Mouse (Mus musculus): ENCODE measurements at regions not wholly inside any gene's neighbourhood (a gene's known extent, or its start where the extent isn't known, plus 50 kb on each side); places are given as distances from the start of the nearest gene placed in this dataset.

GRCm38 (mm10) chr3:39062415-39062814, 175.7 kb downstream of the Fat4 start:
- Histone ChIP-seq H3K9me3 (replicated peaks) (no peaks in the 10 kb centered on the region), H3K36me3 (no peaks in the 10 kb centered on the region), H3K4me2 (no peak overlapping the region), H3K27me3 (no peaks in the 10 kb centered on the region), H3K4me3 (replicated peaks) (no peak overlapping the region), H3K9ac (no peak overlapping the region), H3K27ac (no peak overlapping the region), H3K4me1 (replicated peaks) (no peaks in the 10 kb centered on the region)
- WGBS (ENCODE audit: insufficient replicate concordance), result 62% methylated on average over 3 of the region's 3 CpGs
- DNase-seq, result no peak
- no peak for ATAC-seq (ENCODE audit: low read depth)

GRCm38 (mm10) chr3:39065457-39065856, 178.7 kb downstream of the Fat4 start:
- whole genome bisulfite sequencing (ENCODE audit: insufficient replicate concordance), result 61% methylated on average over 6 of the region's 6 CpGs
- H3K36me3 ChIP-seq, result no peaks in the 10 kb centered on the region
- no peak for DNase-seq
- ATAC-seq (ENCODE audit: low read depth), result no peak
- no peak overlapping the region for H3K9ac ChIP-seq
- H3K27ac ChIP-seq, result no peak overlapping the region
- H3K27me3 ChIP-seq, result no peaks in the 10 kb centered on the region
- no peaks in the 10 kb centered on the region for H3K9me3 ChIP-seq (replicated peaks)
- no peak overlapping the region for H3K4me3 ChIP-seq (replicated peaks)
- no peaks in the 10 kb centered on the region for H3K4me1 ChIP-seq (replicated peaks)
- no peak overlapping the region for H3K4me2 ChIP-seq

- ATAC-seq (ENCODE audit: low read depth), result no peak
- no peak overlapping the region for H3K27ac ChIP-seq
Measured at GRCm38 (mm10) chr3:39069011-39069410, 182.3 kb downstream of the Fat4 start.

GRCm38 (mm10) chr3:39082678-39083270, 196.0 kb downstream of the Fat4 start:
- Histone ChIP-seq H3K9ac (no peak overlapping the region), H3K4me2 (no peak overlapping the region), H3K9me3 (replicated peaks) (no peaks in the 10 kb centered on the region), H3K27ac (no peak overlapping the region), H3K4me1 (replicated peaks) (no peaks in the 10 kb centered on the region), H3K36me3 (no peaks in the 10 kb centered on the region), H3K27me3 (no peaks in the 10 kb centered on the region), H3K4me3 (replicated peaks) (no peak overlapping the region)
- ATAC-seq (ENCODE audit: low read depth) (no peak), DNase-seq (no peak)
- 56% methylated on average over 4 of the region's 4 CpGs for WGBS (ENCODE audit: insufficient replicate concordance)

More at GRCm38 (mm10) chr3:39069011-39069410, 182.3 kb downstream of the Fat4 start:
- no peaks in the 10 kb centered on the region for H3K27me3 ChIP-seq
- no peak for DNase-seq
- no peak overlapping the region for H3K9ac ChIP-seq
- H3K4me3 ChIP-seq (replicated peaks), result no peak overlapping the region
- no peaks in the 10 kb centered on the region for H3K36me3 ChIP-seq
- H3K4me1 ChIP-seq (replicated peaks), result no peaks in the 10 kb centered on the region
- H3K9me3 ChIP-seq (replicated peaks), result no peaks in the 10 kb centered on the region
- H3K4me2 ChIP-seq, result no peak overlapping the region

- H3K4me2 ChIP-seq, result no peak overlapping the region
- H3K36me3 ChIP-seq, result no peaks in the 10 kb centered on the region
- no peaks in the 10 kb centered on the region for H3K27me3 ChIP-seq
- H3K4me3 ChIP-seq (replicated peaks), result no peak overlapping the region
- H3K27ac ChIP-seq, result no peak overlapping the region
- H3K4me1 ChIP-seq (replicated peaks), result no peaks in the 10 kb centered on the region
- no peak overlapping the region for H3K9ac ChIP-seq
- ATAC-seq (ENCODE audit: low read depth), result no peak
- H3K9me3 ChIP-seq (replicated peaks), result no peaks in the 10 kb centered on the region
- DNase-seq, result no peak
- WGBS (ENCODE audit: insufficient replicate concordance), result 65% methylated on average over 4 of the region's 4 CpGs
Measured at GRCm38 (mm10) chr3:39088948-39089347, 202.2 kb downstream of the Fat4 start.

- Histone ChIP-seq H3K4me1 (replicated peaks) (no peaks in the 10 kb centered on the region), H3K27ac (no peak overlapping the region), H3K4me3 (replicated peaks) (no peak overlapping the region), H3K27me3 (no peaks in the 10 kb centered on the region), H3K9ac (no peak overlapping the region), H3K36me3 (no peaks in the 10 kb centered on the region), H3K4me2 (no peak overlapping the region), H3K9me3 (replicated peaks) (no peaks in the 10 kb centered on the region)
- no peak for ATAC-seq (ENCODE audit: low read depth)
- no peak for DNase-seq
- WGBS (ENCODE audit: insufficient replicate concordance), result 47% methylated on average over 3 of the region's 3 CpGs
Measured at GRCm38 (mm10) chr3:39102324-39102723, 215.6 kb downstream of the Fat4 start.

- H3K4me3 ChIP-seq (replicated peaks), result no peak overlapping the region
- H3K36me3 ChIP-seq, result no peaks in the 10 kb centered on the region
- no peak overlapping the region for H3K9ac ChIP-seq
- ATAC-seq (ENCODE audit: low read depth) (no peak), DNase-seq (no peak)
- H3K9me3 ChIP-seq (replicated peaks), result no peaks in the 10 kb centered on the region
- no peak overlapping the region for H3K4me2 ChIP-seq
- no peaks in the 10 kb centered on the region for H3K4me1 ChIP-seq (replicated peaks)
- H3K27me3 ChIP-seq, result no peaks in the 10 kb centered on the region
- WGBS (ENCODE audit: insufficient replicate concordance), result 73% methylated on average over 5 of the region's 5 CpGs
- no peak overlapping the region for H3K27ac ChIP-seq
Measured at GRCm38 (mm10) chr3:39109756-39110392, 223.1 kb downstream of the Fat4 start.

- Histone ChIP-seq H3K4me3 (replicated peaks) (no peak overlapping the region), H3K9me3 (replicated peaks) (no peaks in the 10 kb centered on the region), H3K27me3 (no peaks in the 10 kb centered on the region), H3K4me1 (replicated peaks) (no peaks in the 10 kb centered on the region), H3K27ac (no peak overlapping the region), H3K36me3 (no peaks in the 10 kb centered on the region), H3K4me2 (no peak overlapping the region), H3K9ac (no peak overlapping the region)
- DNase-seq, result no peak
- 46% methylated on average over 3 of the region's 3 CpGs for WGBS (ENCODE audit: insufficient replicate concordance)
- ATAC-seq (ENCODE audit: low read depth), result no peak
Measured at GRCm38 (mm10) chr3:39114056-39114455, 227.3 kb downstream of the Fat4 start.

GRCm38 (mm10) chr3:39114826-39115225, 228.1 kb downstream of the Fat4 start:
- H3K4me2 ChIP-seq, result no peak overlapping the region
- no peak overlapping the region for H3K4me3 ChIP-seq (replicated peaks)
- DNase-seq (no peak), ATAC-seq (ENCODE audit: low read depth) (no peak)
- H3K36me3 ChIP-seq, result no peaks in the 10 kb centered on the region
- no peaks in the 10 kb centered on the region for H3K4me1 ChIP-seq (replicated peaks)
- 64% methylated on average over 3 of the region's 3 CpGs for WGBS (ENCODE audit: insufficient replicate concordance)
- H3K9ac ChIP-seq, result no peak overlapping the region
- no peaks in the 10 kb centered on the region for H3K9me3 ChIP-seq (replicated peaks)
- no peak overlapping the region for H3K27ac ChIP-seq
- H3K27me3 ChIP-seq, result no peaks in the 10 kb centered on the region

- Histone ChIP-seq H3K27me3 (no peaks in the 10 kb centered on the region), H3K4me2 (no peak overlapping the region), H3K9ac (no peak overlapping the region), H3K4me1 (replicated peaks) (no peaks in the 10 kb centered on the region), H3K4me3 (replicated peaks) (no peak overlapping the region), H3K27ac (no peak overlapping the region), H3K36me3 (no peaks in the 10 kb centered on the region), H3K9me3 (replicated peaks) (no peaks in the 10 kb centered on the region)
- ATAC-seq (ENCODE audit: low read depth), result no peak
- 25% methylated on average over 1 of the region's 1 CpGs for WGBS (ENCODE audit: insufficient replicate concordance)
- DNase-seq, result no peak
Measured at GRCm38 (mm10) chr3:39115441-39115840, 228.7 kb downstream of the Fat4 start.

GRCm38 (mm10) chr3:39122250-39122649, 235.5 kb downstream of the Fat4 start:
- no peaks in the 10 kb centered on the region for H3K9me3 ChIP-seq (replicated peaks)
- H3K27ac ChIP-seq, result no peak overlapping the region
- WGBS (ENCODE audit: insufficient replicate concordance), result 49% methylated on average over 1 of the region's 1 CpGs
- no peaks in the 10 kb centered on the region for H3K36me3 ChIP-seq
- no peaks in the 10 kb centered on the region for H3K4me1 ChIP-seq (replicated peaks)
- no peak overlapping the region for H3K4me2 ChIP-seq
- DNase-seq (no peak), ATAC-seq (ENCODE audit: low read depth) (no peak)
- no peaks in the 10 kb centered on the region for H3K27me3 ChIP-seq
- no peak overlapping the region for H3K4me3 ChIP-seq (replicated peaks)
- no peak overlapping the region for H3K9ac ChIP-seq

GRCm38 (mm10) chr3:39130532-39130931, 243.8 kb downstream of the Fat4 start:
- Histone ChIP-seq H3K4me2 (no peak overlapping the region), H3K9ac (no peak overlapping the region), H3K4me3 (replicated peaks) (no peak overlapping the region), H3K9me3 (replicated peaks) (no peaks in the 10 kb centered on the region), H3K27me3 (no peaks in the 10 kb centered on the region), H3K27ac (no peak overlapping the region), H3K4me1 (replicated peaks) (no peaks in the 10 kb centered on the region), H3K36me3 (no peaks in the 10 kb centered on the region)
- DNase-seq, result no peak
- no peak for ATAC-seq (ENCODE audit: low read depth)
- 45% methylated on average over 3 of the region's 3 CpGs for WGBS (ENCODE audit: insufficient replicate concordance)

Measured in liver, embryonic 13.5 days (tissue).